Mouse (Mus musculus): ENCODE data around the gene Mccc1.

GRCm38 (mm10) chr3:35964928-35965327 is 35.5 kb downstream of the Mccc1 start:
- TF ChIP-seq CTCF (IDR thresholded peaks at IDR 0.05) (no peak), EP300 (IDR thresholded peaks at IDR 0.05) (no peak)

Data from lung, postnatal 0 days (tissue).